Mouse (Mus musculus): ENCODE measurements around the gene 1600014C23Rik.

Gene 1600014C23Rik

GRCm38 (mm10) chr17:45693812-45694565 lies 39.7 kb downstream of the 1600014C23Rik start:
- DNase-seq (ENCODE audit: low read depth in 1 of 2, low spot score in 2 of 2) = no peak

- no peak for DNase-seq (ENCODE audit: low read depth in 1 of 2, low spot score in 2 of 2)
These were observed 41.5 kb downstream of the 1600014C23Rik start for GRCm38 (mm10) chr17:45692159-45692558.

GRCm38 (mm10) chr17:45690044-45690443 lies 43.6 kb downstream of the 1600014C23Rik start:
- no peak for DNase-seq (ENCODE audit: low read depth in 1 of 2, low spot score in 2 of 2)

- DNase-seq (ENCODE audit: low read depth in 1 of 2, low spot score in 2 of 2) = no peak
These were observed 44.5 kb downstream of the 1600014C23Rik start for GRCm38 (mm10) chr17:45689120-45689519.

- no peak for DNase-seq (ENCODE audit: low read depth in 1 of 2, low spot score in 2 of 2)
These were observed 46.9 kb downstream of the 1600014C23Rik start, which contains the start of gene Tmem63b for GRCm38 (mm10) chr17:45686716-45687115. Tmem63b (minus strand) TSS chr17:45686905.

GRCm38 (mm10) chr17:45686093-45686619 lies 47.5 kb downstream of the 1600014C23Rik start, which contains the start of gene Mrpl14:
Mrpl14 (plus strand) TSS chr17:45686322.
- DNase-seq (ENCODE audit: low read depth in 1 of 2, low spot score in 2 of 2) = peak; percentile 68 to 76

GRCm38 (mm10) chr17:45685171-45686092 lies 48.2 kb downstream of the 1600014C23Rik start:
- DNase-seq (ENCODE audit: low read depth in 1 of 2, low spot score in 2 of 2) = no peak

GRCm38 (mm10) chr17:45684667-45685131 lies 48.9 kb downstream of the 1600014C23Rik start:
- DNase-seq (ENCODE audit: low read depth in 1 of 2, low spot score in 2 of 2) = no peak
